Mouse (Mus musculus): ENCODE data around the gene Pdzd3. TPM values are rescaled to one million over a fixed set of nuclear protein-coding genes. Genes with fewer than 3 reads are reported as not detected.

The Pdzd3 gene
- polyA plus RNA-seq, 1 experiment from 2014 or later: 0.13 TPM

DNA sequence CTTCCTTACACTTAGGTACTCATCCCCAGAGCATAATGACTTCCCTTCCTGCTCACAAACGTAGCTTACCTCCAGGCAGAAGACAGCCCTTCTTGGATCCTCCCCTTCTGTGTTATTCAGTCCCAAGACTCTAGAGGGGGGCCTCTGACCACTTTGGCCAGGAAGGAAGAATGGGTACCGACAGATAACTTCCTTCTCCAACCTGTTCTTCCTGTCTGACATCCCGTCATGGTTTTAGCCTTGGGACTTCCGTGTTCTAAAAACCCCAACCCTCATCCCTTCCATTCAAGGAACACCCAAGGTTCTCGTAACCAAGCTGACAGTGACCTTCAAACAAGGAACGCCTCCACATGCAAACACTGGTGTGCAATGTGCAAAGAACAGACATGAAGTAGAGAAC is 17.2 kb upstream of the Pdzd3 start, which contains the start of gene Nlrx1:
Nlrx1 (minus strand) TSS at position 168 of the 400 bp plus-strand sequence.
- H3K4me3 ChIP-seq: peak within 1 kb of the TSS; percentile 60
- 0 out of 2 replicates have a peak, but pooled peaks cover 3% of the 10 kb centered on the region for H3K36me3 ChIP-seq
- peaks cover 14% of the 10 kb centered on the region for H3K4me1 ChIP-seq (replicated peaks)
- no peak for ATAC-seq (replicated peaks; ENCODE audit: insufficient number of reproducible peaks, insufficient read depth, low FRiP score, low read depth)
- peak within 1 kb of the TSS; percentile 84 for H3K27ac ChIP-seq
- H3K27me3 ChIP-seq: no peaks in the 10 kb centered on the region
- peak within 1 kb of the TSS; percentile 92 for H3K4me2 ChIP-seq
- peak within 1 kb of the TSS; percentile 90 for H3K9ac ChIP-seq
- WGBS: 68% methylated on average over 6 of the region's 6 CpGs
- H3K9me3 ChIP-seq (replicated peaks): no peaks in the 10 kb centered on the region

DNA sequence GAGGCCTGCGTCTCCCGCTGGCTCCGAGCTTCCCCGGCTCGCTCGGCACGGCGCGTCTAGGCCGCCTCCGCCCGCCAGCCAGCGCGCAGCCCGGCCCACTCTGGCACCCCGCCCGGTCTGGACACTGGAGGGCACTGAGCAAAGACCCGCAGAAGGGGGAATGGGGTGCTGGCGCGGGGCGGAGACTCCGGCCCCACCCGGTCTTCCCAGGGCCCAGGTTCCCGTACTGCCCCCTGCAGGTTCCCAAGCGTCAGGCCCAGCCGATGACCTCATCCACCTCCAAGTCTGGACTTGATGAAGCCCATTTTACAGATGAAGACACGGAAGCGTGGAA is 16.7 kb upstream of the Pdzd3 start:
- Histone ChIP-seq H3K36me3 (0 out of 2 replicates have a peak, but pooled peaks cover 6% of the 10 kb centered on the region), H3K27me3 (no peaks in the 10 kb centered on the region), H3K4me1 (replicated peaks) (peaks cover 14% of the 10 kb centered on the region), H3K9me3 (replicated peaks) (no peaks in the 10 kb centered on the region), H3K4me2 (peak overlapping the region; percentile 92), H3K27ac (peak overlapping the region; percentile 84), H3K9ac (peak overlapping the region; percentile 90), H3K4me3 (peak overlapping the region; percentile 60)
- ATAC-seq (replicated peaks; ENCODE audit: insufficient number of reproducible peaks, insufficient read depth, low FRiP score, low read depth): peak; percentile 89
- 4% methylated on average over 28 of the region's 28 CpGs for WGBS

GRCm38 (mm10) chr9:44267319-44268026 is 16.2 kb upstream of the Pdzd3 start:
- H3K4me1 ChIP-seq (replicated peaks): peaks cover 14% of the 10 kb centered on the region
- no peaks in the 10 kb centered on the region for H3K9me3 ChIP-seq (replicated peaks)
- peak overlapping the region; percentile 60 for H3K4me3 ChIP-seq
- peak overlapping the region; percentile 92 for H3K4me2 ChIP-seq
- ATAC-seq (replicated peaks; ENCODE audit: insufficient number of reproducible peaks, insufficient read depth, low FRiP score, low read depth): no peak; the same call in none of the 2 replicates
- H3K9ac ChIP-seq: peak overlapping the region; percentile 90
- H3K27me3 ChIP-seq: no peaks in the 10 kb centered on the region
- H3K27ac ChIP-seq: peak overlapping the region; percentile 84
- 6% methylated on average over 23 of the region's 23 CpGs for WGBS
- 0 out of 2 replicates have a peak, but pooled peaks cover 6% of the 10 kb centered on the region for H3K36me3 ChIP-seq

DNA sequence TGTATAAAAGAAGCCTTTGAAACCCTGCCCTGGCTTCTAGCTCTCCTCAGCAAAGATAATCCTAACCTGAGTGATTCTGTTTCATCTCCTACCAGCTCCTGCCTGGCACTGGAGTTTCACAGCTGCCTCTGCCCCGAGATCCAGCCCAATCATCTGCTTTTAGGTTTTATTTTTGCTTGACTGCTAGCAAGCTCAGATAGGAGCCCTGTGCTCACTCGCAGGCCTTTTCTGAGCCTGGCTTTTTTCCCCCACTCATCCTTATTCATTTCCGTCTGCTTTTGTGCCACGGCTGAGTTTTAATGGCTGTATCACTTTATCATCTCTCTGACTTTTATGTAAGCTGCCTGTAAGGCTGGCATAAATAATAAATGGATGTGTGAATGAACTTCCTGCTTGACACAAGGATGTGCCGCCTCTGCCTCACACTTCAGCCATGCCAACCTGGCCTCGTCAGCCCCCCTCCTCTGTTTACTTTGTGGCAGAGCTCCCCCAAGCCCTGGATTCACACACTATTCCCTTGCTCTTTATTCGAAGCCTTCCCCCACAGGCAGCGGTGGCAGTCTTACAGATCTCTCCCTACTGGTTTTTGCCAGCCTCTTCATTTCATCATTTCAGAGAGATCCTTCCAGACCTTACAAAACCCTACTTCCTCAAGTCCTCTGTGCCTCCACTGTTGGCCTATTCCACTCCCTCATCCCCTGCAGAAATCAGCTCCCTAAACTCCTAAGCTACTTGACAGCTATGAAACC is 15.4 kb upstream of the Pdzd3 start:
- Histone ChIP-seq H3K27ac (peak overlapping the region; percentile 84), H3K4me3 (no peak overlapping the region; the same call in 1 of the 2 replicates)
- 57% methylated on average over 8 of the region's 8 CpGs for WGBS

DNA sequence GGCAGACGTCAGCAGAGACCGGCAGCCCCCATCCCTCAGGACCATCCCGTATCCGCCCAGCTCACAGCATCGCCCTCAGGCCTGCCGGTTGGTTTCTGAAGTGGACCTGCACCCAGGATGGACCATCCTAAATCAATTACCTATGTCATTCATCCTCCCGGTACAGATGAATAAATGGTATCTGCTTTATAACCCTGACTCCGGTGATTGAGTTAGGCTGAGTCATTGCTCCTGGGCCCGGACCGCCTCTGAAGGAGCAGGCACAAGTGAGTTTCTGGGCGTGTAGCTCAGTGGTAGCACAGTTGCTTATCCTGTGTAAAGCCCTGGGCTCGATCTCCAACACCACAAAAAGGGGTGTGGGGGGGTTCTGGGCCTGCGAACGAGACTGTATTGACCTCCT is 10.1 kb upstream of the Pdzd3 start:
- Histone ChIP-seq H3K4me2 (no peak overlapping the region), H3K36me3 (peaks cover 6% of the 10 kb centered on the region; the same call in 1 of the 2 replicates), H3K9ac (no peak overlapping the region), H3K27me3 (no peaks in the 10 kb centered on the region), H3K4me3 (no peak overlapping the region), H3K27ac (no peak overlapping the region), H3K4me1 (replicated peaks) (no peaks in the 10 kb centered on the region; the same call in 1 of the 2 replicates), H3K9me3 (replicated peaks) (no peaks in the 10 kb centered on the region)
- 87% methylated on average over 14 of the region's 14 CpGs for WGBS
- ATAC-seq (replicated peaks; ENCODE audit: insufficient number of reproducible peaks, insufficient read depth, low FRiP score, low read depth): no peak; the same call in 1 of the 2 replicates

More for the DNA sequence above, 15.4 kb upstream of the Pdzd3 start:
- H3K4me1 ChIP-seq (replicated peaks): peaks cover 14% of the 10 kb centered on the region
- H3K4me2 ChIP-seq: peak overlapping the region; percentile 92; the same call in 1 of the 2 replicates
- H3K9ac ChIP-seq: no peak overlapping the region
- no peaks in the 10 kb centered on the region for H3K27me3 ChIP-seq
- no peak for ATAC-seq (replicated peaks; ENCODE audit: insufficient number of reproducible peaks, insufficient read depth, low FRiP score, low read depth)
- 0 out of 2 replicates have a peak, but pooled peaks cover 6% of the 10 kb centered on the region for H3K36me3 ChIP-seq
- no peaks in the 10 kb centered on the region for H3K9me3 ChIP-seq (replicated peaks)

DNA sequence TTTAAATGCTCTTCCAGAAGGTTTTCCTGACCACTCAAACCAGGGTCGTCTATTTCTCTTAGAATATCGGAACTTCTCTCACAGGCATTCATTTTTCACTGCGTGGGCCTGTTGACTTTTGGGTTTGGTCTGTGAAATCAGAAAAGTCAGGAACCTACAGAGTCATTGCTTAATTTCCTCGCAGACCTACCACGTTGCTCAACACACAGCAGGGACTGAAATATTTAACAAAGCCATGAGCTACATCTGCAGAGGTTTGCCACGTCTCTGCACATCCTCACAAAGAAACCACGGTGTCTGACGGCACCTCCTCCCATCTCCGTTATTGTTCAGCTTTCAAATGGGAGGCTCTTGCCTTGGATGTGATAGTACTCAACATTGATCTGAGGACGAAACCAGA is 7.7 kb upstream of the Pdzd3 start:
- H3K27ac ChIP-seq: no peak overlapping the region
- H3K4me1 ChIP-seq (replicated peaks): no peaks in the 10 kb centered on the region
- no peak overlapping the region for H3K4me3 ChIP-seq
- H3K36me3 ChIP-seq: peaks cover 6% of the 10 kb centered on the region; the same call in 1 of the 2 replicates
- ATAC-seq (replicated peaks; ENCODE audit: insufficient number of reproducible peaks, insufficient read depth, low FRiP score, low read depth): no peak
- no peak overlapping the region for H3K9ac ChIP-seq
- no peak overlapping the region for H3K4me2 ChIP-seq
- no peaks in the 10 kb centered on the region for H3K9me3 ChIP-seq (replicated peaks)
- H3K27me3 ChIP-seq: no peaks in the 10 kb centered on the region
- WGBS: 77% methylated on average over 10 of the region's 10 CpGs

- H3K36me3 ChIP-seq: no peaks in the 10 kb centered on the region; the same call in 1 of the 2 replicates
- no peak overlapping the region for H3K4me3 ChIP-seq
- H3K4me1 ChIP-seq (replicated peaks): no peaks in the 10 kb centered on the region
- no peaks in the 10 kb centered on the region; the same call in 1 of the 2 replicates for H3K27me3 ChIP-seq
- 0 out of 2 replicates have a peak, but pooled peaks have one; percentile 14 for ATAC-seq (replicated peaks; ENCODE audit: insufficient number of reproducible peaks, insufficient read depth, low FRiP score, low read depth)
- H3K4me2 ChIP-seq: no peak overlapping the region
- WGBS: 70% methylated on average over 8 of the region's 8 CpGs
- H3K27ac ChIP-seq: no peak overlapping the region
- no peaks in the 10 kb centered on the region for H3K9me3 ChIP-seq (replicated peaks)
- H3K9ac ChIP-seq: no peak overlapping the region
These were observed 4.9 kb upstream of the Pdzd3 start for GRCm38 (mm10) chr9:44256213-44256612.

- H3K4me2 ChIP-seq: no peak overlapping the region
- no peak overlapping the region for H3K9ac ChIP-seq
- no peak overlapping the region for H3K4me3 ChIP-seq
- 52% methylated on average over 6 of the region's 6 CpGs for WGBS
- no peak overlapping the region for H3K27ac ChIP-seq
- no peaks in the 10 kb centered on the region; the same call in 1 of the 2 replicates for H3K36me3 ChIP-seq
- no peak for ATAC-seq (replicated peaks; ENCODE audit: insufficient number of reproducible peaks, insufficient read depth, low FRiP score, low read depth)
- no peaks in the 10 kb centered on the region for H3K4me1 ChIP-seq (replicated peaks)
- H3K27me3 ChIP-seq: peaks cover 4% of the 10 kb centered on the region; the same call in 1 of the 2 replicates
- H3K9me3 ChIP-seq (replicated peaks): no peaks in the 10 kb centered on the region
These were observed 3.9 kb upstream of the Pdzd3 start for GRCm38 (mm10) chr9:44255136-44255521.

GRCm38 (mm10) chr9:44254508-44255135 is 3.4 kb upstream of the Pdzd3 start:
- H3K36me3 ChIP-seq: no peaks in the 10 kb centered on the region
- no peak overlapping the region for H3K4me2 ChIP-seq
- H3K27ac ChIP-seq: no peak overlapping the region
- no peaks in the 10 kb centered on the region for H3K9me3 ChIP-seq (replicated peaks)
- H3K9ac ChIP-seq: no peak overlapping the region
- H3K4me3 ChIP-seq: no peak overlapping the region
- ATAC-seq (replicated peaks; ENCODE audit: insufficient number of reproducible peaks, insufficient read depth, low FRiP score, low read depth): no peak
- peaks cover 3% of the 10 kb centered on the region; the same call in 1 of the 2 replicates for H3K4me1 ChIP-seq (replicated peaks)
- peaks cover 4% of the 10 kb centered on the region; the same call in 1 of the 2 replicates for H3K27me3 ChIP-seq
- WGBS: 24% methylated on average over 5 of the region's 5 CpGs

GRCm38 (mm10) chr9:44253441-44253840 is 2.2 kb upstream of the Pdzd3 start:
- peaks cover 8% of the 10 kb centered on the region for H3K4me1 ChIP-seq (replicated peaks)
- WGBS: 81% methylated on average over 6 of the region's 6 CpGs
- no peak overlapping the region for H3K9ac ChIP-seq
- H3K36me3 ChIP-seq: no peaks in the 10 kb centered on the region
- H3K4me3 ChIP-seq: no peak overlapping the region
- H3K4me2 ChIP-seq: no peak overlapping the region
- ATAC-seq (replicated peaks; ENCODE audit: insufficient number of reproducible peaks, insufficient read depth, low FRiP score, low read depth): no peak
- peaks cover 8% of the 10 kb centered on the region; the same call in 1 of the 2 replicates for H3K27me3 ChIP-seq
- H3K27ac ChIP-seq: no peak overlapping the region
- no peaks in the 10 kb centered on the region for H3K9me3 ChIP-seq (replicated peaks)

- ATAC-seq (replicated peaks; ENCODE audit: insufficient number of reproducible peaks, insufficient read depth, low FRiP score, low read depth): no peak
- Histone ChIP-seq H3K9ac (no peak overlapping the region), H3K4me2 (no peak overlapping the region), H3K36me3 (no peaks in the 10 kb centered on the region), H3K27me3 (peaks cover 11% of the 10 kb centered on the region; the same call in 1 of the 2 replicates), H3K9me3 (replicated peaks) (no peaks in the 10 kb centered on the region), H3K4me3 (no peak overlapping the region), H3K27ac (no peak overlapping the region), H3K4me1 (replicated peaks) (peaks cover 8% of the 10 kb centered on the region)
- WGBS: 60% methylated on average over 4 of the region's 4 CpGs
These were observed 826 bp downstream of the Pdzd3 start for GRCm38 (mm10) chr9:44250445-44250844.
